9 mouse cellular contexts compared by ENCODE assay signal in genomic region chr4:70578301-70578700, GRCm38 (mm10).
"Had no signal": no experiment of that assay in that cellular context is flagged by ENCODE, and none has a peak within 500 bp of the region (broad histone marks: within the 10 kb centered on the region; RNA-seq: fewer than 3 reads in every experiment).

No protein-coding gene starts in this region.

- DNase-seq: kidney, adult 2 months; kidney, postnatal 25 days; layer of hippocampus, adult 9-11 months; liver, embryonic 13.5 days; lung, adult 2 months; lung, postnatal 14 days; thymus, adult 18-20 months; thymus, postnatal 36 days had no signal

- ATAC-seq: midbrain, embryonic 15.5 days had no signal
